Mouse (Mus musculus) erythroblast, embryonic 14.5 days (primary cell): ENCODE measurements around the gene Gxylt2. TPM values are rescaled to one million over a fixed set of nuclear protein-coding genes. Genes with fewer than 3 reads are reported as not detected.

Experiments used
- H3K27me3 ChIP-seq: 2 replicates; pipeline ENCODE4 v1.6.1; 2012; ENCODE audit warnings: inconsistent platforms; ENCODE audit not compliant: control insufficient read depth
- H3K36me3 ChIP-seq: 2 replicates; pipeline ENCODE4 v1.6.1; 2012; ENCODE audit warnings: mild to moderate bottlenecking, inconsistent platforms; ENCODE audit not compliant: control insufficient read depth
- H3K4me1 ChIP-seq: 2 replicates; pipeline ENCODE4 v1.6.1; 2012; ENCODE audit warnings: inconsistent platforms; ENCODE audit not compliant: control insufficient read depth
- H3K4me3 ChIP-seq: replicated peaks from 2 replicates; pipeline ENCODE3; 2012; ENCODE audit warnings: moderate library complexity, mild to moderate bottlenecking, inconsistent platforms
- H3K9me3 ChIP-seq: 2 replicates; pipeline ENCODE4 v1.6.1; 2012; ENCODE audit warnings: low read length, inconsistent platforms, mixed read lengths; ENCODE audit not compliant: control insufficient read depth
- GATA1 ChIP-seq: IDR thresholded peaks from 2 replicates; pipeline ENCODE4 v1.6.1; 2012; ENCODE audit warnings: low read length, inconsistent platforms, mixed read lengths
- TAL1 ChIP-seq: IDR thresholded peaks from 3 replicates; pipeline ENCODE4 v1.6.1; 2012; ENCODE audit warnings: low read length, inconsistent platforms, mixed read lengths
- polyA plus RNA-seq: library from polyadenylated mRNA; stranded (reverse); fragments of >175 nt; gene quantifications from 2 replicates; pipeline ENCODE4 v1.2.3, GENCODE M21; 2012

Gxylt2 gene
- polyA plus RNA-seq, 1 experiment, result not detected

DNA sequence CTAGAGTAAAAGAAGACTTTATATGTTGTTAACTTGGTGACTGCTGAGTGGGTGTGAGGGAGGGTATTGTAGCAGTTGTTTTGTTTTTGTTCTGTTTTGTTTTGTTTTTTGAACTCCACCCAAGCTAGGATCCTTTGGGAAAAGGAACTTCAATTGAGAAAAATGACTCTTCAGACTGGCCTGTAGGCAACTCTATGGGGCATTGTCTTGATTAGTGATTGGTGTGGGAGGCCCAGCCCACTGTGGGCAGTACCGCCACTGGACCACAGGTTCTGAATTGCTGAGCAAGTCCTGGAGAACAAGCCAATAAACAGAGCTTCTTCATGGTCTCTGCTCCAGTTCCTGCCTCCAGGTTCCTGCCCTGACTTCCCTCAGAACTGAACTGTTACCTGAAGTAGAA, 83.2 kb downstream of the Gxylt2 start:
- Histone ChIP-seq H3K4me1 (no peaks in the 10 kb centered on the region), H3K9me3 (no peaks in the 10 kb centered on the region), H3K4me3 (no peak overlapping the region), H3K36me3 (no peaks in the 10 kb centered on the region), H3K27me3 (no peaks in the 10 kb centered on the region)
- TF ChIP-seq GATA1, result no peak
- TF ChIP-seq TAL1, result no peak

DNA sequence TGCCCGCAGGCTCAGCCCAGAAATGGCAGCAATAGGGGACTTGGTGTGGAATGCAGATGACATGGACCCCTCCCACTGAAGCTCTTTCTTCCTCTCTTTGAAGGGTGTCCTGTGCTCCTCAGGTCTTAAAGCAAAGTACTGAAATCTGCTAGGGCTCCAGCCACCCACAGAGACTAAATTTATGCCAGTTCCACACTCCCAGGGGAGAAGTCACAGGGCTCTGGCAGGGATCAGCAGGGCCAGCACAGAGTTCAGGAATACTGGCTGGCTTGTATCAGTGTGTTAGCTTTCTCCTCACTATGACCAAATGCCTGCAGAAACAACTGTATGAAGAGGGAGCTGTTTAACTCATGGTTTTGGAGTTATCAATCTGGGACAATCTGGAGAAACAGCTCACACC, 84.6 kb downstream of the Gxylt2 start:
- Histone ChIP-seq H3K36me3 (no peaks in the 10 kb centered on the region), H3K27me3 (no peaks in the 10 kb centered on the region), H3K9me3 (no peaks in the 10 kb centered on the region), H3K4me3 (no peak overlapping the region), H3K4me1 (no peaks in the 10 kb centered on the region)
- TF ChIP-seq TAL1, result no peak

DNA sequence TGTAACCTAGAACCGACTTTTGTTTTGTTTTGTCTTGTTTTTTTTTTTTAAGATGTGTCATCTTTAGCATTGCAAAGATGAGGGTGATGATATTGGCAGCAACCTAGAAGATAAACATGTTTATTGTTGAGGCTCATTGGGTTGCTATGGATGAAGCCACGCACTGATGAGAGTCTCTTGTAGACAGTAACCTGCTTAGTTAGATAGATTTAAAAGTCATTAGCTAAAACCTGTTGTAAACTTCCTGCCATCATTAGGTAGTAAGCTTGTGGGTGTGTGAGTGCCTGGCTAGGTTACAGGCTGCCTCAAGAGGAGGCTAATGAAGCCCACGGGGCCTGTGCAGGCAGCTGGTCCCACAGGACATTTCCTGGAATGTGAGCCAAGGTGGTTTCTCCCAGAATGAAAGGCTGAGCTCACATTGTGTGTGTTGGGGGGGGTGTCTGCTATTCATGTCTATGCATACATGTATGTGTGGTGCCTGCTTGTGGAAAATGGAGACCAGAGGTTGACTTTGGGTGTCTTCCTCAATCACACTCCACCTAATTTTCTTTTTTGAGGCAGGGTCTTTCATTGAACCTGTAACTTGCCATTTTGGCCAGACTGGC, 87.6 kb downstream of the Gxylt2 start:
- Histone ChIP-seq H3K27me3 (no peaks in the 10 kb centered on the region), H3K4me3 (no peak overlapping the region), H3K4me1 (no peaks in the 10 kb centered on the region), H3K9me3 (no peaks in the 10 kb centered on the region), H3K36me3 (no peaks in the 10 kb centered on the region)
- TF ChIP-seq TAL1 (no peak), GATA1 (no peak)

DNA sequence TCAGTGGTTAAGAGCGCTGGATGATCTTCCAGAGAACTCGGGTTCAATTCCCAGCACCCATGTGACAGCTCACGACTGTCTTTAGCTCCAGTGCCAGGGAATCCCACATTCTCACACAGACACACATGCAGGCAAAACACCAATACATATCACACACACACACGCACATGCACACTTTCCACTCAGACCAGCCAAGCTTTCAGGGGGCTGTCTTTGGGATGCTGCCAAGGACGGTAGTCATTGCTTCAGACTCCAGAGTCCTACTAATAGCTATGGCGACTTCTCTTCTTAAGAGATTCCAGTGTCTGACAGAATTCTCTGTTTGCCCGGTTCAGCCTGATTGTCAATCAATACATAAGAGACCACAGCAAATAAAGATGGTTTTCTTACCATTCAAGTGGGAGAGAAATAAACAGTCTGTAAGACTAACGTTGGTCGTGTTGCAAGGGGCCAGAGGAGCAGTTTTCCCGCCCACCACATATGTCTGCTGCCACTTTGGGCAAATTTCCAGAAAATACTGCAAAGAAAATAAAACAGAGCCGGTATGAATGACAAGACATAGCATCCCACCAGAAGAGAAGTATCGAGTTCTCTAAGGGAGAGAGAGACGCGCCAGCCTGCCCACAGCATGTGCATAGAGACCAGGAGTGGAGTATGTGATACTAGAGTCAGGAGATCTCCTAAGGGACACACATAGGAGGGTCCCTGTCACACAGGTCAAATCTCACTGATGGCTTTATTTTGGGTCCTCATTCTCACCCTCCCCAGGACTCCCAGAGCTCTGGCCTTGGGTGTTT, 88.6 kb downstream of the Gxylt2 start:
- Histone ChIP-seq H3K4me3 (no peak overlapping the region), H3K36me3 (no peaks in the 10 kb centered on the region), H3K4me1 (no peaks in the 10 kb centered on the region), H3K9me3 (no peaks in the 10 kb centered on the region), H3K27me3 (no peaks in the 10 kb centered on the region)
- TF ChIP-seq GATA1 (no peak), TAL1 (no peak)

DNA sequence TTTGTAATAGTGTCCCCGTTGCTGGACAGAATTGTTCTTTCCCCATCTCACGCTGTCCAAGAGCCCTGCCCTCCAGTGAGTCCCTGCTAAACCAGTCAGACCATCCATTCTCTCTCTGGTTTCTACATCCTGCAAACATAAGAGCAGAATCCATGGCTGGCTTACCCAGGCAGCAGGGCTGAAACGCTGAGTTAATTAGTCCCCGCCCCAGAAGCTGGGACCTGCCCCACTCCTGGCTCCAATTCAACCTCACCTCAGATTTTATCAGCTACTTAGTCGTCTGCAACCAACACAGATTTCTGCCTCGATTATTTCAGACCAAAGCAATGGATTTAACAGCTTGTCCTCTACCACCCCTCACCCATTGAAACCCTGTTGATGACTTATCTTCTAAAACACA, 91.3 kb downstream of the Gxylt2 start:
- H3K4me1 ChIP-seq, result no peaks in the 10 kb centered on the region

DNA sequence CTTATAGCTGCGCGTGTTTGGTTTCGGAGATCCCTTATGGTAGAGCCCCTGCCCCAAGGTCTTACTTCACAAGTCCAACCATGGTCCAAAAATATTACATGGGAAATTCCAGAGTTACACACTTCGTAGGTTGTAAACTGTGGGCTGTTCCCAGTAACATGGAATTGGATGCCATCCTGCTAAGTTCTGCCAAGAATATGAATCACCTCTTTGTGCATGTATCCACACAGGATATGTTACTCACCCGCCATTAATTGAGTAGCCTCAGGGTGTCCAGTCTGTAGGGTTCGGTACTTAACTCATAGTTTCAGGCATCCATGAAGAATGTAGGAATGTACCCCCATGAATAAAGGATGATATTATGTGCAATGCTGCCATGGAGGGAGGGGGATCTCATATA, 94.8 kb downstream of the Gxylt2 start:
- H3K4me3 ChIP-seq, result no peak overlapping the region
- TF ChIP-seq TAL1 (no peak), GATA1 (no peak)
- no peaks in the 10 kb centered on the region for H3K27me3 ChIP-seq
- H3K9me3 ChIP-seq, result no peaks in the 10 kb centered on the region
- no peaks in the 10 kb centered on the region for H3K4me1 ChIP-seq
- H3K36me3 ChIP-seq, result no peaks in the 10 kb centered on the region

More for the DNA sequence above, 91.3 kb downstream of the Gxylt2 start:
- H3K27me3 ChIP-seq, result no peaks in the 10 kb centered on the region
- TF ChIP-seq TAL1 (no peak), GATA1 (no peak)
- H3K4me3 ChIP-seq, result no peak overlapping the region
- no peaks in the 10 kb centered on the region for H3K9me3 ChIP-seq
- H3K36me3 ChIP-seq, result no peaks in the 10 kb centered on the region

DNA sequence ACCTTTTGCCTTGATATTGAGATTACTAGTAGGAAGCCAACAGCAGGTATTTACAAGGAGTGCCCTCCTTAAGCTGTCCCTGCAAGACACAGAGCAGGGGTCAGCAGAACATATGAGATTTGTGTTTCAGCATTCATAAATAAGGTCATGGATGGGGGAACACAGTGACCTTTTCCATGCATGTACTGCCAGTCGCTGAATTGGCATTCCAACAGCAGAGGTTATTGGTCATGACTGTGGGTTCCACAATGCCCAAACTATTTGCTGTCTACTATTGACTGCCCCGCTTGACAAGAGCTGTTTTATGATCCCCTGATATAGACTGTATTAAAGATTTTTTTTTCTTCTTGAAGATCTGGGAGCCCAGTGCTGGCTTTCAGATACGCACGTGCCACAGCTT, 95.2 kb downstream of the Gxylt2 start:
- H3K27me3 ChIP-seq, result no peaks in the 10 kb centered on the region
- no peak for TF ChIP-seq TAL1
- TF ChIP-seq GATA1, result no peak
- no peaks in the 10 kb centered on the region for H3K9me3 ChIP-seq
- H3K4me3 ChIP-seq, result no peak overlapping the region
- H3K36me3 ChIP-seq, result no peaks in the 10 kb centered on the region
- H3K4me1 ChIP-seq, result no peaks in the 10 kb centered on the region

DNA sequence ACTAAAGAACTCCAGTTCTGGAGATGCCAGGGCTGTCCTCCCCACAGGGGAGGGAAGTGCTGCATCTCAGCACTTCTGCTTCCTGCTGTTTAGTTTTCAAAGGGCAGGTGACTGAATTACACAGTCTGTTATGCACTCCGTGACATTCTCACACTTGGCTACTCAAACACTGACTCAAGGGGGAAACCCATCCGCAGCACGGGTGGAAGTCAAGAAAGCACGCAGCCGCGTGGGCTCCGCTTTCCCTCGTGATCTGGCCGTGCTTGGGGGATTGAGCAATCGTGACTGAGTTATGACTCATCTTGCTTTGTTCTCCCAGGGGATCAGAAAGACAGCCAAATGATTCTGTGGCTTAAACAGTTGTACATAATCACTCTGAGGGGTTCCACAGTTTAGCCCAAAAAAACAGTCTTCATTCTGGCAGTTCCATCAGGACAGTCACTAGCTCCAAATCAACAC, 96.0 kb downstream of the Gxylt2 start:
- Histone ChIP-seq H3K4me1 (no peaks in the 10 kb centered on the region), H3K4me3 (no peak overlapping the region), H3K36me3 (no peaks in the 10 kb centered on the region), H3K27me3 (no peaks in the 10 kb centered on the region), H3K9me3 (no peaks in the 10 kb centered on the region)
- TF ChIP-seq GATA1 (no peak), TAL1 (no peak)

DNA sequence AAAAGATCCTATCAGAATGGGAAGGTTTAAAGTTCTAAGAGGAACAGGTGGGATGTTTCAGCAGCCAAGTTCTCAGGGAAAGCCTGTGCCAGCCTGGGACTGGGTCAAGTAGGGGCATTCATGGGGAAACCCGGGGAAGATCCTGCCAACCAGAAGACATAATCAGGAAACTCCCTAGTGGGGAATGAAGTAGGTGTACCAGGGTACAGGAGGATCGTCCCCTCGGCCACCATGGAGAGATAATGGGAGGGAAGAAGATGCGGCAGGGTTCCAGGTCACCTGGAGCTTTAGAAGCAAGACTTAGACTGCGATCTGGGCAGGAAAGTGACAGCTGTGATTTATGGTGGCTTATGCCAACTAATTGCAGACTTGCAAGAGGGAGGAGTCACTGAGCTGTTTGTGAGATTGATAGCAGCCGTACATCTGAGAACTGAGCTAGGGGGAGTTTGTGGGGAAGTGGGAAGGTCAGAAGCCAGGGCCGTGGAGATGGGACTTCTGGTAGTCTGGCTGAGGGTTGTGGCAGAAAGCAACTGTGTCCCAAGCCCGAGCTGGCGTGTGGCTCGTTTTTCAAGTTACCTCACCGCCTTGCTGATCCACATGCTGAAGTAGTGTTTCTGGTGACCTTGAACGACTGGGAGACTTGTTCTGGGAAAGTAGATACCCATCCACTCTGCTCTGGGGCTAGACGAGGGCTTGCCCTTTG, 98.0 kb downstream of the Gxylt2 start:
- Histone ChIP-seq H3K27me3 (no peaks in the 10 kb centered on the region), H3K9me3 (no peaks in the 10 kb centered on the region), H3K36me3 (no peaks in the 10 kb centered on the region), H3K4me3 (no peak overlapping the region), H3K4me1 (no peaks in the 10 kb centered on the region)
- TF ChIP-seq TAL1, result no peak
- TF ChIP-seq GATA1, result no peak
